Mouse (Mus musculus) forebrain, embryonic 13.5 days (tissue): ENCODE results near the gene Pbld2. TPM values are rescaled to one million over a fixed set of nuclear protein-coding genes. Genes with fewer than 3 reads are reported as not detected.

ENCODE experiments used
- ATAC-seq: fragments of 200-750 bp; cut with Nextera tagmentation; 2 replicates; pipeline ENCODE4 v1.8.0; 2017
- H3K27ac ChIP-seq: fragments of 300-500 bp; sonication (generic); 2 replicates; pipeline ENCODE4 v1.5.1; 2015; ENCODE audit warnings: inconsistent platforms, mild to moderate bottlenecking, moderate library complexity
- H3K27me3 ChIP-seq: fragments of 300-500 bp; sonication (generic); 2 replicates; pipeline ENCODE4 v1.6.1; 2015; ENCODE audit warnings: mild to moderate bottlenecking, inconsistent platforms
- H3K36me3 ChIP-seq: fragments of 300-500 bp; sonication (generic); 2 replicates; pipeline ENCODE4 v1.6.1; 2015; ENCODE audit warnings: mild to moderate bottlenecking, inconsistent platforms; ENCODE audit not compliant: poor library complexity, severe bottlenecking
- H3K4me1 ChIP-seq: fragments of 300-500 bp; sonication (generic); 2 replicates; pipeline ENCODE4 v1.6.1; 2015; ENCODE audit warnings: inconsistent platforms
- H3K4me2 ChIP-seq: fragments of 300-500 bp; sonication (generic); 2 replicates; pipeline ENCODE4 v1.6.1; 2015; ENCODE audit warnings: inconsistent platforms, mild to moderate bottlenecking, moderate library complexity
- H3K4me3 ChIP-seq: fragments of 300-500 bp; sonication (generic); 2 replicates; pipeline ENCODE4 v1.5.1; 2015; ENCODE audit warnings: mild to moderate bottlenecking, inconsistent platforms
- H3K9ac ChIP-seq: fragments of 300-500 bp; sonication (generic); 2 replicates; pipeline ENCODE4 v1.6.1; 2015; ENCODE audit warnings: mild to moderate bottlenecking, inconsistent platforms
- H3K9me3 ChIP-seq: fragments of 300-500 bp; sonication (generic); replicated peaks from 2 replicates; pipeline ENCODE4 v1.6.1; 2016; ENCODE audit warnings: inconsistent platforms
- WGBS: fragments of 180-500 bp; shearing (Covaris S2); methylation state at CpG from one replicate; pipeline ENCODE4 v1.1.7; 2015; 5-methylcytosine and 5-hydroxymethylcytosine counted together
- polyA plus RNA-seq: library from polyadenylated mRNA; unstranded; fragments of >200 nt; fragmentation: Nextera tagmentation; extraction: Ambion mirVana; gene quantifications from 2 replicates; pipeline ENCODE4 v1.2.1, GENCODE M21; 2015

The Pbld2 gene
- polyA plus RNA-seq, 1 experiment from 2014 or later: 0.83 TPM

DNA sequence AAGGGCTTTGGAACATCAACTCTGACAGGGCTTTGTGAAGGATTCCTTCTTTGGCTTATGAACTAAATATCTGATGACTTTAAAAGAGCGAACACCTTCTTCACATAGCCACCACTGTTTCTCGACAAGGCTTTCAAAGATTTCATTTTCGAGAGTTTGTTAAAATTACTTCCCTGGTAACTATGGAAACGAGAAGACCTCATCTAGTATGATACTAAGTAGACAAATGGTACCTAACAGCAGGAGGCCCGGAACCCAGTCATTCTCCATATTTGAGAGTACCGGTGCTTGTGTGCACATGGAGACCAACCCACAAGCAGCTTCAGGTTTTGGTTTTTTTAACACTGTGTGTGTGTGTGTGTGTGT lies 2.7 kb downstream of the Pbld2 start:
- H3K4me1 ChIP-seq: peaks cover 35% of the 10 kb centered on the region
- H3K4me3 ChIP-seq: 0 out of 2 replicates have a peak overlapping the region, but pooled peaks have one; percentile 24
- H3K4me2 ChIP-seq: peak overlapping the region; percentile 71
- 20% methylated on average over 6 of the region's 6 CpGs for WGBS
- 0 out of 2 replicates have a peak overlapping the region, but pooled peaks have one; percentile 38 for H3K9ac ChIP-seq
- ATAC-seq: no peak
- no peaks in the 10 kb centered on the region for H3K27me3 ChIP-seq
- no peaks in the 10 kb centered on the region for H3K9me3 ChIP-seq
- H3K36me3 ChIP-seq: no peaks in the 10 kb centered on the region
- peak overlapping the region; percentile 100 for H3K27ac ChIP-seq

DNA sequence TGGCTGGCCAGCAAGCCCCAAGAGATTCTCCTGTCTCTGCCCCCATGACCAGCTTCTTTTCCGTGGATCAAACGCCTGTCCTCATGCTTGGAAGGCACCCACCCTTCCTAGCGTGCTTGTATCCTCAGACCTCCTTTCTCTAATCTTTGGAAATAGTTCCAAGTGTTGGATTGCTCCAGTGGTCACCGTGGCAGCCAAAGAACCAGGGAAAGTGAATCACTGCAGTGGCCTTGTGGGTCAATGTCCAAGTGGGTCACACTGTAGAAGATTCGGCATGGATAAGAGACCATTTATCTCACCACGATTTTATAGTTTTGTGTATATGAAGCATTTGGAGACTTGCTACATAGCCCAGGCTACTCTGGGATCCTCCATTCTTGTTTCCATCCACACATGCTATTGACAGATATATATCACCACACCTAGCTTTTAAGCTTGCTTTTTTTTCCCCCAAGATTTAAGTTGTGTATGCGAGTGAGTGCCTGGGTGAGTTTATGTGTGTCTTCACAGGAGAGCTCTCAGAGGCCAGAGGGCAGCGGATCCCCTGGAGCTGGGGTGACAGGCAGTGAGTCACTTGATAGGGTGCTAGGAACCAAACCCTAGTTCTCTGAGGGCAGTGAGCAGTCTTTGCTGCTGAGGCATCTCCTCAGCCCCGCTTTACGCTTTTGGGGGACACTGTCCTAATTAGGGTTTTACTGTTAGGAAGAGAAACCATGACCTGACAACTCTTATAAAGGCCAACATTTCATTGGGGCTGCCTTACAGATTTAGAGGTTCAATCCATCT lies 3.5 kb downstream of the Pbld2 start:
- Histone ChIP-seq H3K4me2 (no peak overlapping the region), H3K4me1 (peaks cover 32% of the 10 kb centered on the region), H3K27ac (peak overlapping the region; percentile 100), H3K27me3 (no peaks in the 10 kb centered on the region), H3K9ac (no peak overlapping the region), H3K9me3 (no peaks in the 10 kb centered on the region), H3K36me3 (no peaks in the 10 kb centered on the region), H3K4me3 (no peak overlapping the region)
- WGBS: 89% methylated on average over 10 of the region's 10 CpGs
- ATAC-seq: no peak

DNA sequence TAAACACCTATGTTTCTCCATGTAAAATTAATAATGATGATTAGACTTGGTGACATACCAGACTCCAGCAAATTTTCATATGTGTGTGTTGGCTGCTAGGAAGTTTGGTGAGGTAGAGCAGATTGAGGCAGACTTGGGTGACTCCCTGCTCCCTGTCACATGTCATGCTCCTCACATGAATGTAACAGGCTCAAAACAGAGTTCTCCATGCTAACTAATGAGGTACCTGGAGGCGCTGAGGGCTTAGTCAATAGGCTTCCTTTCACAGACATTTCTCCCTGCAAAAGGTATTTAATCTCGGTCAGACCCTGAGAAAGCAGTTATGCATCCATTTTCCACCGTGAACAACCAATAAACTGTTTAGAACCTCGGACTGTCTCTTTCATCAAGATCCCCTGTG lies 4.3 kb downstream of the Pbld2 start:
- H3K4me2 ChIP-seq: no peak overlapping the region
- H3K27me3 ChIP-seq: no peaks in the 10 kb centered on the region
- WGBS: 37% methylated on average over 4 of the region's 4 CpGs
- H3K4me1 ChIP-seq: peaks cover 32% of the 10 kb centered on the region
- H3K36me3 ChIP-seq: no peaks in the 10 kb centered on the region
- H3K4me3 ChIP-seq: no peak overlapping the region
- H3K9ac ChIP-seq: no peak overlapping the region
- no peaks in the 10 kb centered on the region for H3K9me3 ChIP-seq
- H3K27ac ChIP-seq: 0 out of 2 replicates have a peak overlapping the region, but pooled peaks have one; percentile 6
- ATAC-seq: no peak

DNA sequence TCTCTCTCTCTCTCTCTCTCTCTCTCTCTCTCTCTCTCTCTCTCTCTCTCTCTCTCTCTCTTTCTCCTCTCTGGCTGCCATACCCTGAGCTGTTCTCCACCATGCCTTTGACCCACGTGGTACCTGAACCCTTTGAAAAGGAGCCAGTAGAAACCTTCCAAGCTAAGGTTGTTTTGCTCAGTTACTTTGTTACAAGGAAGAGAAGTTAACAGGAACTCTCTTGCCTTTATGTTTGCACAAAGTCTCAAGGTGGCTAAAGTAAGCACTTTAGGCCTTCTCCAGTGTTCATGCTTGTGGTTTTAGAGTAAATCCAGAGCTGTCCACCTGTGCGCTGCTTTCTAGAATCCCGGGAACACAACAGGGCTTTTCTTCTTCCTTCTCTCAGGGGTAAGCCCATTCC lies 8.2 kb downstream of the Pbld2 start:
- H3K27me3 ChIP-seq: no peaks in the 10 kb centered on the region
- 77% methylated on average over 3 of the region's 3 CpGs for WGBS
- H3K36me3 ChIP-seq: no peaks in the 10 kb centered on the region
- H3K4me2 ChIP-seq: no peak overlapping the region
- no peaks in the 10 kb centered on the region for H3K9me3 ChIP-seq
- H3K27ac ChIP-seq: no peak overlapping the region
- no peak overlapping the region for H3K9ac ChIP-seq
- peaks cover 5% of the 10 kb centered on the region for H3K4me1 ChIP-seq
- no peak overlapping the region for H3K4me3 ChIP-seq
- ATAC-seq: no peak

DNA sequence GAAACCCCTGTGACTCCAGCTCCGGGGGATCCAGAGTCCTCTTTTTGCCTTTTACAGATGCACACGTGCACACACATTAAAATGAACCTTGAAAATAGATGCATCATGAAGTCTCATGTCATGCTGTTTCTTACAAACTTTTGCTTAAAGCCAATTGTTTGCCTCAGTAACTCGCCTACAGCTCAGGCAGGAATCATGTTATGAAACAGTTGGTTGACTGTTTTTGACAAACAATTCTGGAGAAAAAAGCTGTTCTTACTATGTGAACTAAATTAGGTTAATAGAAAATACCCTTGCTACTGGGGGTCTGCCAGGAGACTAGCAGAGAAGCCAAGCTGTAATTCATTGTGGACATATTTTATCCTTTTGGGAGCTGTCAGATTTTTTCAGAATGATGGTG lies 8.8 kb downstream of the Pbld2 start:
- Histone ChIP-seq H3K27me3 (no peaks in the 10 kb centered on the region), H3K9ac (no peak overlapping the region), H3K4me1 (peaks cover 2% of the 10 kb centered on the region; the same call in 1 of the 2 replicates), H3K27ac (no peak overlapping the region), H3K9me3 (no peaks in the 10 kb centered on the region), H3K4me2 (no peak overlapping the region), H3K36me3 (no peaks in the 10 kb centered on the region), H3K4me3 (no peak overlapping the region)
- WGBS: 64% methylated on average over 3 of the region's 3 CpGs
- no peak for ATAC-seq

DNA sequence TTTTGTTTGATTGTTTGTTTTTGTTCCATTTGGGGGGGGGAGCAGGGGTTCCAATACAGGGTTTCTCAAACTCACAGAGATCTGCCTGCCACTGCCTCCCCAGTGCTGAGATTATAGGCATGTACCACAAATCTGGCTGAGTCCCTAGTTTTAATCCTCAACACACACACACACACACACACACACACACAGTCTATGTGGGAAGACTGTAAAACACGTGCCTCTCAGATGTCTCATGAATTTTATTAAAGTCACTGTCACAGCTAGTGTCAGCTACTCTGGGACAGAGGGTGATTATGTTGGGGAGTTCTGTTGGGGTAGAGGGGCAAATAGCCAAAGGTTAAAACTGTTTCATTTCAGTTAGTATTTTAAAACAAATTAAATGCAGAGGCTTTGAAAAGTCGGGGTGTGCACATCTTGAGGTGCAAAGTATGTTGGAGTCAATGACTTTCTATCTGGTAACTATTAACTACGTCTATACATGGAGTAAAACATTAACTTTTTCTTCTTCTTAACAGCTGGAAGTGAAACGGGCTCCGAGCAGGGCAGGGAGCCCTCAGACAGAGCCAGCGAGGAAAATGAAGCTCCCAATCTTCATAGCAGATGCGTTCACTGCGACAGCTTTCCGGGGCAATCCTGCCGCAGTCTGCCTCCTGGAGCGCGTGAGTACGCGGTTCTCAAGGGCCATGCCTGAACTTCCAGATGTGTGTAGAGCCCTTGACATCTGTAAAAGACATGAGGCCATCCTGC lies 14.6 kb downstream of the Pbld2 start:
- no peak overlapping the region for H3K4me2 ChIP-seq
- WGBS: 89% methylated on average over 14 of the region's 14 CpGs
- H3K27ac ChIP-seq: no peak overlapping the region
- H3K4me1 ChIP-seq: no peaks in the 10 kb centered on the region
- H3K36me3 ChIP-seq: no peaks in the 10 kb centered on the region
- no peaks in the 10 kb centered on the region for H3K9me3 ChIP-seq
- no peak overlapping the region for H3K9ac ChIP-seq
- no peak overlapping the region for H3K4me3 ChIP-seq
- ATAC-seq: no peak
- no peaks in the 10 kb centered on the region for H3K27me3 ChIP-seq

DNA sequence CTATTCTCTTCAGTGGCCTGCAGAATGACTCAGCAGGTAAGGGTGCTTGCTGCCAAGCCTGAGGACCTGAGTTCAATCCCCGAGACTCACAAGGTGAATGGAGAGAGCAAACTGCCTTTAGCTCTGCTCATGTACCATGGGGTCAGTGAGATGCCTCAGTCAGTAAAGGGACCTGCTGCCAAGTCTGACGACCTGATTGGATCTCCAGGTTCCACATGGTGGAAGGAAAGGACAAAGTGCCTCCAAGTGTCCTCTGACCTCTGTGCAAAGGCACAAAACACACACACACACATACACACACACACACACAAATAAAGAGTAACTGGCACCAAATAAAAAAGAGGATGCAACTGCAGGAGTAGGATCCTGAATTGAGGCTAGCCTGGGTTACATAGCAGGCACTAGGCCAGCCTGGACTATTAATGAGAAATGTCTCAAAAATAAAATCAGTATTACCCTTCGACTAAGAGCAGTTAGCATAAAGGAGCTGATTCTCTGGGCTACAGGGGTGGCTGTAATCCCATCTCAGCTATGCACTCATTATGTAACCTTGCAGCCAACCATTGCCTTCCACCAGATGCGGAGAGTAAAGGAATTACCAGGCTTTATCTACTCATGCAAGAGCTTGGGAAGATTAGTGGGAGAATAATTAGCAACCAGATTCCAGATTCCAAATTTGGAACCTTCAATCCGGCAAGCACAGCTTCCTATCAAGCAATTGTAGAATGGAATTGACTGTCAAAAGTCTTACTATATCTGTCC lies 15.9 kb downstream of the Pbld2 start:
- H3K27ac ChIP-seq: no peak overlapping the region
- no peak for ATAC-seq

DNA sequence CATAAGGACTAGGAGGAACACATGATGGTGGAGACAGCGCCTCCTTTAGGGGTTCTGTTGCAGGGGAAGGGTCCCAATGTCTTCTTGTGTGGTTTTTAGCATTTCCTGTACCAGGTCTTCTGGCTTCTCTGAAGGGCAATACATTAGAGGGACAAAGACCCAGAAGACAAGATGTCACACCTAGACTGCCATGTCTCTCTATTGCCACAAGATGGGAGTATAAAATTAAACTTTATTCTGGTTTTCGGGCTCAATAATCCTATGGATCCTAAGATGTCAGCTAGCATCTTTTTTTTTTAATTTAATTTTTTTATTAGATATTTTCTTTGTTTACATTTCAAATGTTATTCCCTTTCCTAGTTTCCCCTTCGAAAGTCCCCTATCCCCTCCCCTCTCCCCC lies 19.0 kb downstream of the Pbld2 start:
- no peak overlapping the region for H3K4me3 ChIP-seq
- no peaks in the 10 kb centered on the region for H3K4me1 ChIP-seq
- ATAC-seq: no peak
- no peak overlapping the region for H3K9ac ChIP-seq
- WGBS: 74% methylated on average over 3 of the region's 3 CpGs
- H3K36me3 ChIP-seq: no peaks in the 10 kb centered on the region
- H3K27me3 ChIP-seq: no peaks in the 10 kb centered on the region
- H3K4me2 ChIP-seq: no peak overlapping the region
- no peak overlapping the region for H3K27ac ChIP-seq
- no peaks in the 10 kb centered on the region for H3K9me3 ChIP-seq

More for the DNA sequence above, 15.9 kb downstream of the Pbld2 start:
- WGBS: 58% methylated on average over 5 of the region's 5 CpGs
- Histone ChIP-seq H3K4me2 (no peak overlapping the region), H3K4me1 (no peaks in the 10 kb centered on the region), H3K4me3 (no peak overlapping the region), H3K27me3 (no peaks in the 10 kb centered on the region), H3K36me3 (no peaks in the 10 kb centered on the region), H3K9ac (no peak overlapping the region), H3K9me3 (no peaks in the 10 kb centered on the region)

DNA sequence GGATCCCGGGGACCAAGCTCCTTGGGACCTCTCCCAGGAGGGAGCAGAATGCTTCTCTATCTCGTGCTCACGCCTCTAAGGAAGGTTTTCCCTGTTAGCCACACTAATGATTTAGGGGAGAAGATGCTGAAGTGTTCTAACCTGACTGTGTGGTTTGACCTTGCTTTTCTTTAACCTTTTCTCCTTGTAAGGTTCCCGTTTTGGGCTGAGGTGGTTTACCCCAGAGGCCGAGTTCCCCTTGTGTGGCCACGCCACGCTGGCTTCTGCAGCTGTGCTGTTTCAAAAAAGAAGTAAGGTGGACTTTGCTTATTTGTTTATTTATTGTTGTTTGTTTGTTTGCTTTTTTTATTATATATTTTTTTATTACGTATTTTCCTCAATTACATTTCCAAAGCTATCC lies 23.6 kb downstream of the Pbld2 start:
- Histone ChIP-seq H3K36me3 (no peaks in the 10 kb centered on the region), H3K27ac (no peak overlapping the region)
- ATAC-seq: no peak

DNA sequence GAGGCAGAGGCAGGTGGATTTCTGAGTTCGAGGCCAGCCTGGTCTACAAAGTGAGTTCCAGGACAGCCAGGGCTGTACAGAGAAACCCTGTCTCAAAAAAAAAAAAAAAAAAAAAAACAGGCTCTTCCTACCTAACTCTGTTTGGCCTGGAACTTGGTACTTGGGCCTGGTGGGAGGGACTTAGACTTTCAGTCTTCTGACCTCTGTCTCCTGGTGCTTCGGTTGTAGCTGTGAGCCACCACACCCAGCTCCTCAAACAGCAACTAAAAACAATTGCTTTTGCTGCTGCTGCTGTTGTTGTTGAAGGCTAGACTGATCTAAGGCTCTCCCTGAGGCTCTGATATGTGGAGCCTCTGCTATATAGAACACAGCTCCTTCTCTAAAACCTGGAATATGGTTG lies 25.0 kb downstream of the Pbld2 start:
- no peak overlapping the region for H3K4me2 ChIP-seq
- no peaks in the 10 kb centered on the region for H3K4me1 ChIP-seq
- no peak overlapping the region for H3K4me3 ChIP-seq
- no peaks in the 10 kb centered on the region for H3K36me3 ChIP-seq
- WGBS: 93% methylated on average over 2 of the region's 2 CpGs
- H3K9ac ChIP-seq: no peak overlapping the region
- no peak for ATAC-seq
- no peak overlapping the region for H3K27ac ChIP-seq
- H3K27me3 ChIP-seq: no peaks in the 10 kb centered on the region
- no peaks in the 10 kb centered on the region for H3K9me3 ChIP-seq

More for the DNA sequence above, 23.6 kb downstream of the Pbld2 start:
- Histone ChIP-seq H3K4me1 (no peaks in the 10 kb centered on the region), H3K9ac (no peak overlapping the region), H3K4me3 (no peak overlapping the region), H3K9me3 (no peaks in the 10 kb centered on the region), H3K4me2 (no peak overlapping the region), H3K27me3 (no peaks in the 10 kb centered on the region)
- WGBS: 87% methylated on average over 8 of the region's 8 CpGs

- Histone ChIP-seq H3K9ac (no peak overlapping the region), H3K4me2 (no peak overlapping the region), H3K27ac (no peak overlapping the region), H3K27me3 (no peaks in the 10 kb centered on the region), H3K4me1 (no peaks in the 10 kb centered on the region), H3K36me3 (no peaks in the 10 kb centered on the region), H3K9me3 (no peaks in the 10 kb centered on the region), H3K4me3 (no peak overlapping the region)
- WGBS: 77% methylated on average over 7 of the region's 7 CpGs
- no peak for ATAC-seq
Measured at GRCm38 (mm10) chr10:63051267-63051666, 27.2 kb downstream of the Pbld2 start.

- Histone ChIP-seq H3K36me3 (no peaks in the 10 kb centered on the region), H3K9ac (no peak overlapping the region), H3K4me2 (no peak overlapping the region), H3K27me3 (no peaks in the 10 kb centered on the region), H3K27ac (no peak overlapping the region), H3K9me3 (no peaks in the 10 kb centered on the region), H3K4me1 (no peaks in the 10 kb centered on the region), H3K4me3 (no peak overlapping the region)
- ATAC-seq: no peak
- 84% methylated on average over 6 of the region's 6 CpGs for WGBS
Measured at GRCm38 (mm10) chr10:63052011-63052410, 27.9 kb downstream of the Pbld2 start.
